Mouse (Mus musculus) cerebellum, adult 18-20 months (tissue): ENCODE measurements around the gene Vdr.

Source experiments
- DNase-seq, 2 experiments: peaks; one replicate each; pipeline ENCODE4 v3.0.0; 2021

The Vdr gene

GRCm38 (mm10) chr15:97919217-97919616, 8.8 kb upstream of the Vdr start:
- DNase-seq: no peak

DNA sequence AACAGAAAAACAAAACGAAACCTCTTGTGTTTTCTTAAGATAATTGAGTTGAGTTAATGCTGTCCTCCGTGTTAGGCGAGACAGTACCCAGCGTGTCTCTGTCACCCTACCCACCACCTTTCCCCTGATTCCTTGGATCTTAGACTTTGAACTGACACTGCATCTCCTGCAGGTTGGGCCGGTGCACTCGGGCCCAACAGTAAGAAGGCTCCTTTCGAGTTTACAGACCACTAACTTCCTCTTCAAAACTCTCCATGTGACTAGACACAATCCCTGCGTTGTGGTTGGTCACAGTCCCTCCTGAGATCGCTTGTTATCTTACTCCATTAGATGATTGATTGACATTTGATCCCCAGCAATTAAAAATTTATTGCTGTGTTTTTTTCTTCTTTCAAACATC, 7.6 kb upstream of the Vdr start:
- DNase-seq: no peak

DNA sequence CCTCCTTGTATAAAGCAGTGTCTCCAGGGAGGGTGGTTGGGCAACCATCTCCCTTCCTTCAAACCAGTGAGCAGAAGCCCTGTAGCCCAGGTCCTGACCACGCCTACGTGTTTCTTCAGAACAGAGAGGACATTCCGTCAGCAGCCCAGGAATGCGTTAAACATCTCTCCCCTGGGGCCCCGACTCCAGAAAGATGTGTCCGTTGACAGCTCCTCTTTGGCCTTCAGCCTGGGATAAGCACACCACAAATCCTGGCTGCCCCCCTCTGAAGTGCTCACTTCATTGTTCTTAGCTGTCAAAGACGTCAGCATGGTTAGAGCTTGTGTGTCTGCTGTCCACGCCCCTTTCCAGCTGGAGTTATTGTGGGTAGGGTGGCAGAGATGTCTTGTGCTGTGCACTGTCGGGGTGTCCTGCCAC, 3.9 kb upstream of the Vdr start:
- DNase-seq: no peak

- DNase-seq: peak in 1 of 2 experiments; percentile 8
Measured at GRCm38 (mm10) chr15:97907801-97908751, 2.4 kb downstream of the Vdr start.

DNA sequence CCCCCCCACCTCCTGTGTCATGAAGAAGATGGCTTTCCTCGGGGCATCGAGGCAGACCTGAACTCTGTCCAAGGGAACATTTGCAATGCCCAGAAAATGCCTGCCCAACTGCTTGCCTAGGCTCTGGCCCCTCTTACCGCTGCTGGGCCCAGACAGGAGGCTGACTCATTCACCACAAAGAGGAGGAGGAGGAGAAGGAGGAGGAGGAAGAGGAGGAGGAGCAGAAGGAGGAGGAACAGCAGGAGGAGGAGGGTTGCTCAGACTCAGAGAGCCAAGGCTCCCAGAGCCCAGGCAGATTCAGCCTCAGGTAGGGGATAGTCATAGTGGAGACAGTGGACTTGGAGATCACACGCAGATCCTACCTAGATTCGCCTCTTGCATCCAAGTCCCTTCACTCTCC, 3.2 kb downstream of the Vdr start:
- no peak for DNase-seq

- no peak for DNase-seq
Measured at GRCm38 (mm10) chr15:97905281-97905680, 5.1 kb downstream of the Vdr start.

DNA sequence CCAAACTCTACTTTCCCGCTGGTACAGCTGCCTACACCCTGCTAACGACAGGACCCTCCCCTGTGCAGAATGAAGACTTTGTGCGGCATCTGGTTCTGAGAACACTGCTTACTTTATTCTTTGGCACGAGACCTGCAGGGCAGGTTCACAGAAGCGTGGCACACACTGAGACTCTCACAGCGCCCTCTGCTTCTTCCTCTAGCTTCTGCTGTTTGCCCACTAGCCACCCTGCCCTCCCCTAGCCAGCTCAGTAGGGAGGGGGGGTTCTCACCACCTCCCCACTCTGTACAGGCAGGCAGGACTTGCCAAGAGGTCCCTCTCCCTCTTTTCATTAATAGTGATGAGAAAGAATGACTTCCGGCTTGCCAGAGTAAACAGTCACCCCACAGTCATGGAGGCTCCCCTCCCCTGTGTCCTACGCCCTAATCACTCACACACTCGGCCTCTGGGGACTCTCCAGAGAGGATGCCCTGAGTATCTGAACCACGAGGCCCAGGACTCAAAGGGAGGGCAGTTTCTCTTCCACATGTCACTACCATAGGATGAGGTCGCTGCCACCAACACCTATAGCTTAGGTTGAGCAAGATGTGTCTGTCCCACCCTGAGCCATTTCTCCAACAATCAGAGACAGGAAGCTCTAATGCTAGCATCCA, 6.0 kb downstream of the Vdr start:
- no peak for DNase-seq

GRCm38 (mm10) chr15:97903261-97904009, 7.0 kb downstream of the Vdr start:
- no peak for DNase-seq

GRCm38 (mm10) chr15:97900991-97901390, 9.4 kb downstream of the Vdr start:
- DNase-seq: no peak

- DNase-seq: no peak
Measured at GRCm38 (mm10) chr15:97900336-97900912, 10.0 kb downstream of the Vdr start.

DNA sequence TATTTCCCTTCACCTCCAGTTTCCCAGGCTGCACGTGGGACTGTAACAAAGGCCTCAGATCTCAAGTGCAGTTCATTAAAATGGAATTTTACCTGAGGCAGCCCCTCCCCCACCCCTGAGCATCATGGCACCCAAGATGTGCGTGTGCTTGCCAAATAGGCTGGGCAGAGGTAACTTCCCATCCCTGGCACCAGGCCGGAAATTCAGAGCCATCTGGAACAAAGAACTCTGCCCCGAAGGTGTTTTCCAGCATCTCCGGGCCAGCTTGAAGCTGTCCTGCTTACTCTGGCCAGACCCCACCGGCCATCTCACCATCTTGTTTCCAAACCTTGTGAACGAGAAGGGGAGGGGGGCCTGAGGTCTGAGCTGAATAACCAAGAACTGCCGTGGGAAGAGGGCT, 10.7 kb downstream of the Vdr start:
- peak; percentile 5 to 7 for DNase-seq

- DNase-seq: no peak
Measured at GRCm38 (mm10) chr15:97898791-97899190, 11.6 kb downstream of the Vdr start.

DNA sequence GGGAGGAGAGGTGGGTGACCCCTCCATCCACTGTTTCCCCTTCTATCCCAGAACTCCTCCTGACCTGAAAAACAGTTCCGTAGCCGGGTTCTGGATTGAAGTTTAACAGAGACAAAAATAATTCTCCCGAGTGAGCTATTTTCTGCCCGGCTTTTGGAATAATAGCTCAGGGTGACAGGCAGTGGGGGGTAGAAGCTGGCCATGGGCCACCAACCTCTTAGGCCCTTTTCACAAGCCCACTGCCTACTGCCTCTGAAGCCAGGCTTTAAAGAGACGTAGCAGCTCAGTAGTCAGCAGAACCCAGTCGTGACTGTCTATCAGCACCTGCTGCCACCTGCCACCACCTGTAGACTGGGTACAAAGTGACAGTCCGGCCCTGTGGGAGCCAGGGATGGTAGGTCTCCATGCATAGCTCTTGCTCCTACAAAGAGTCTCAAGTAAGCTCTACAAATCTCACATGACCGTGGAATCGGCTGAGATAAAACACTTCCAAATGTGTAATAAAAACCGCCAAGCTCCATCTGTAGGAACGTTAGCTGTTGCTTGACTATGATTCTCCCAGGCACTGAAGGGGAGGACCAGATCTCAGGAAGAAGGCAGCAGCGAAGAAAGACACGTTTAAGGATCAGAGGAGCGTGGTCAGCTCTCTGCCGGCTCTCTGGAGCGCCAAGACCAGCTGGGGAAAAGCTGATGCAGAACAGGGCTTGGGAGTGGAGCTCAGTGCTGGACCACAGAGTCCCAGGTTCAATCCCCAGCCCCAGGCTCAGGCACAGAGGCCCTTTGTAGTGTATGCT, 13.4 kb downstream of the Vdr start:
- DNase-seq: peak in 1 of 2 experiments; percentile 6

DNA sequence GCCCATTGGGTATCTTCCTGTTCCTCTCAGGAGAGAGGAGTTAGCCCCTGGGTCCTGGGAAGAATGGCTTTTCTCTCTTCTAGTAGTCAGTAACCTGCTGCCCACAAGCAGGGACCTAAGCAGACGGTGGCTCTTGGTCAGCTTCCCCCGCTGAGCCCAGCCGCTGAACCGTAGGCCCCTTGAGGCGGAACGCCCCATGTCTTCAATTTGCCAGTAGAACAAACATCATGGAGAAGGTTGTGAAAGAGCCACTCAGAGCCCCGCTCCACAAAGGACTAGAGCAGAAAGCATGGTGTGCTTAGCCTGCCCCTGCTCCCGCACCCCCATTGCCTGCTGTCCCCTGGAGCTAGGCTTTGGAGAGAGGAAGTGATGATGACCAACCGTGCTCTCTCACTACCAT, 14.1 kb downstream of the Vdr start:
- DNase-seq: no peak

GRCm38 (mm10) chr15:97895847-97896246, 14.6 kb downstream of the Vdr start:
- DNase-seq: no peak

GRCm38 (mm10) chr15:97892506-97892905, 17.9 kb downstream of the Vdr start:
- DNase-seq: no peak

GRCm38 (mm10) chr15:97890450-97890849, 20.0 kb downstream of the Vdr start:
- no peak for DNase-seq

DNA sequence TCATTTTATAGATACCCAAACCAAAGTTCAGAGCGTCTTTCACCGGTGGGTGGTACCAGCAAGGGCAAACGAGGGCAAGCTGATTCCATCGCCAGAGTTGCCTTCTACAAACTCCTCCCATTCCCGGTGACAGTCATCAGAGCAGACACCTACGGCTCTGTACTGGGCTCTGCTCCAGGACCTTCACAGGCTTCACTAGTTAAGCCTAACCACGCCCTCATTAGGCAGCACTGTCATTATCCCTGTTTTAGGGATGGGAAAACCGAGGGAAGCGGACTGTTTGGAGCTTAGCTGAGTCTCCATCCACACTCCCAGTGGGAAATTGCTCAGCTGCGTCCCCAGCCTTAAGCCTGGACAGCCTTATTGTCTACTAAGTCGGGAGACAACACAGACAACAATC, 20.4 kb downstream of the Vdr start:
- no peak for DNase-seq

- DNase-seq: no peak
Measured at GRCm38 (mm10) chr15:97887541-97888016, 22.9 kb downstream of the Vdr start.

- no peak for DNase-seq
Measured at GRCm38 (mm10) chr15:97881423-97881822, 29.0 kb downstream of the Vdr start.

DNA sequence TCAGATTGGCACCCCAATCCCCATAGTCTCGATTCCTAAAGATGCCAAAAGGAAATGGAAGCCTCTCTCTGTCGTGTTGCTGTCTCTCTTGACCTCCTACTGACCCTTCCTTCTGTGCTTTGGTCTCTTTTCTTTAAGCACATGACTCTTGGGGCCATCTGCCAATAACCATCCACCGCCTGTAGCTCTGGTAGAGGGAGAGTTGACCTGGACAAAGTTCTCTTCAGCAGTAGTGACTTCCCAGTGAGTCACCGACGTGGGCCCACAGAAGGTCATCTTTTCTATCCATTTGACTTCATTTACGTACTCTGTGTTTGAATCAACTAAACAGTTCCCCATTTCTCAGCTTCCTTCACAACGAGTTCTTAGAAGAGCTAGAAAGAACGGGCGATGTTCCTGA, 30.0 kb downstream of the Vdr start:
- DNase-seq: no peak

GRCm38 (mm10) chr15:97878696-97879328, 31.6 kb downstream of the Vdr start:
- DNase-seq: no peak
